Mouse (Mus musculus) fibroblast of lung, adult 2 months (primary cell): ENCODE measurements around the gene Mogat2.

Experiments
- DNase-seq: peaks from one replicate; pipeline ENCODE4 v3.0.0-alpha.2; 2011; ENCODE audit warnings: low read depth

Gene Mogat2

DNA sequence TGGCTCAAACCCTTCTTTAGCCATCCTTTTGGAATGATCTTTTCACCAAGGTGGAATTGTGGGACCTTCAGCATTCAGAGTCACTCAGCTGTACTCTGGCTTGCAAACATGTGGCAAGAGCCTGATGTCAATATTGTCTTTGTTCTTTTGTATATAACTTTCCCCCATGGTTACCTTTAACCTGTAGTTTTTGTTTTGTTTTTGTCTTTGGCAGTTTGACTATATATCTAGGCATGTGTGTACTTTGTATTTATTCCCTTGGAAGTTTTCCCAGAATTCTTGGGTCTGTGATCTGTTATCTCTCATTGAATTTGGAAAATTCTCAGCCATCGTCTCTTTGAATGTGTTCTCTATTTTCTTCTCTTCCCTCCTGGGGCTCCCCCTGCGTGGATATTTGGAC lies 43.9 kb downstream of the Mogat2 start:
- DNase-seq = no peak

DNA sequence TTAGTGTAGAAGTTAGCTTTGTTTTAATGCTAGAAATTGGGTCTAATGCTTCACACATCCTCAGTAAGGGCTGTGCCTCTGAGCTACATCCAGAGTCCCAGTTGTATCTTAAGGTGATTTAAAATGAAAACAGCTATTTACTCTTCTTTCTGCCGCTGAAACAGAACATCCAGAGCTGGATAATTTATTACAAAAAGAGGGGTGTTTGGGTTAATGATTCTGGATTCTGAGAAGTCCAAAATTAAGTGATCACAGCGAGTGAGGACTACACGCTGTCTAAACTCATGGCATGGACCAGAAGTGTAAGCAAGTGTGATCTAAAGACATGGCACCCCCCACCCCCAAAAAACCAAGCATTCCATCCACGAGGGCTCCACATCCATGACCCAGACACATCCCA lies 44.5 kb downstream of the Mogat2 start:
- no peak for DNase-seq

DNA sequence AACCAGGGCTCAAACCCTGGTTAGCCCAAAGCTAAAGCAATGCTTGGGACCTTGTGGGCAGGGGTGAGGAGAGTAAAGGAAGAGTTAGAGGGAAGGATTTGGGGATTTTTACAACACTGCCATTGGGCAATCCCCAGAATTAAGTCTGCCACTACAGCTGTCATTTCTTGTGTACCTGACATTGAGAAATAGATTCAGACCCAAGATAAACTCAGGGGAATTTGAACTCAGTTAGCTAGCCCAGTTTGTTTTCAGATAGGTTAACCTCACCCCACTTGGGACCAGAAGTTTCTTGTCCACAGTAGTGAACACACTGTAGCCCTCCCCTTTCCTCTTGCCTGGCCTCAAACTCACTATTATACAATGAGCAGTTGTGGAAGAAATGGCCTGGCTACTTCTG lies 47.0 kb downstream of the Mogat2 start:
- no peak for DNase-seq

DNA sequence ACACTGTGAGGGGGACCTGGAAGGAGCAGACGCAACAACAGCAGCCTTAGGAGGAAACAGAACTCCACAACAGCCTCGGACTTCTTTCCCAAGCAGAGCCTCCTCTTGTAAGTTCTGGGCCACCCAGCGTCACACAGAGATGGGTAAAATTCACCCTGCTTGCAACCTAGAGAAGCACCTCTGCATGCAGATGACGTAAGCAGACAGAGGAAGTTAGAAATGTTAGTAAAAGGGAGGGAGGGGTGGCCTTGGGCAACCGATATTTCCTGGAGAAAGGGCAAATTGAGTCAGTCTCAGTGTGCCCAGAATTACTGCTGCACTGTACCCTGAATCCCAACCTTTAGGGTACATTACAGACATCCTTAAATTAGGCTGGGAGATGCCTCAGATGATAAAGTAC lies 48.5 kb downstream of the Mogat2 start:
- no peak for DNase-seq

DNA sequence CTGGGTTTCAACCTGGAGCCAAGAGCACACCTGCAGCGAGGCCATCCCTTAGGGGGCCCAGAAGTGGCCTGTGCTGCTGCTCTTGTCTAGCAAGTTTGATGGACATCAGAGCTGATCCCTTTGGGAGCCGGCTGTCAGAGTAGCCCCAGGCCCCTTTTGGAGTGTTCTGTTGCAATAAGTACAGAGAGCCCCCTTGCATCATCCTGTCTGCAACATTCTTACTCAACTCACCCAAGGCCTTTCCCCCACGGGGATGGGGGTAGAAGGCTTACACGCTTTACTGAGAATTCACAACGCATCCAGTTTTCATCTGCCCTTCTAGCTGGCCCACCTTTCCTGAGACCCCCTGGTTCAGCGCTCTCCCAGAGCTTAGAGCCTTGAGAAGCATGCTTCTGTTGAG lies 49.8 kb downstream of the Mogat2 start:
- DNase-seq = no peak

DNA sequence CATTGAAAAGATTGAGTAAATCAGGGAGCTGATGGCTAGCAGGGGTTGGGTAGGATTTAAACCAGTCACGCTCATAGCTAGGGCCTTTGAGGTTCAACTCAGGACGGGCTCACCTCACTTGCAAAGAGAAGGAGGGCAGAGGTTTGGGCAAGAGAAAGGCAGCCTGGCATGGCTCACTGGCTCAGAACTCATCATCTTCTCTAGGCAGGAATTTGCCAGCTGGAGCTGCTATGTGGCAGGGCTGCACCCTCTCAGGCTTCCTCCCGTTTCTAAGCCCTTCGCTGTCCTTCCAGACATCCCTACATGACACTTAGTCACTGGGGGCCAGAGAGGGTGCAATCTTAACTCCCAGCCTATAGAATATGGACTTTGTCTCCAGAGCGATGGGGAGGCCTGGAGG lies 51.0 kb downstream of the Mogat2 start:
- DNase-seq = no peak

DNA sequence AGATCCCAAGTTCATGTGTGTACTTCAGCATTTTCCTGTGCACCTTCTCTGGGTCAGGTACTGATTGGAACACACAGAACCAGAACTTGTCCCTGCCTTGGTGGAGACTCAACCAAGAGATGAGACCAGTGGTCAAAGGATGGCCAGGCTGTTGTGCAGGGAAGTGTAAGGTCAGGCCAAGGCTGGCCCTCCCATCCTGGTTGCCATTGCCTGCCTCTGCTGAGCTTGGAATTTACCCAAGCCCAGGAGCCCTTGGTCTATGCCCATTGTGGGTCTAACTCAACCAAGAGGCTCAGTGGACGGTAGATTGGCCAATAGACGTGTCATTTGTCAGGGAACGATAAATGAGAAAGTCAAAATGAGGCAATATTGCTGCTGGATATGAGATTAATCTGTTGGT lies 53.0 kb downstream of the Mogat2 start:
- no peak for DNase-seq

DNA sequence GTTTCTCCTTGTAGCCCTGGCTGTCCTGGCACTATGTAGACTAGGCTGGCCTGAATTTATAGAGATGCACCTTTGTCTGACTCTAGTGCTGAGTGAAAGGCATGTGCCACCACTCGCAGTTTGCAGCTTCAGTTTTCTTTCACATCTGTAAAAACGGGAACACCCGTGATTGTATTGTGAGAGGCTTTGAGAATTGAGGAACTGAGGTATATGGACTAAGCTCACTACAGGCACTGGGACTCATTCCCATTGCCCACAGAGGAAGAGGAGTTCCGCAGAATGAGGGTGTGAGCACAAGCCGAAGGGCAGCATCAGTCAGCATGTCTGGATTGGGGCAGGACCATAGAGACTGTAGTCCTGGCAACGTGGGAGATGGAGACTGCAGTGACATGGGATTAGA lies 54.7 kb downstream of the Mogat2 start:
- no peak for DNase-seq

DNA sequence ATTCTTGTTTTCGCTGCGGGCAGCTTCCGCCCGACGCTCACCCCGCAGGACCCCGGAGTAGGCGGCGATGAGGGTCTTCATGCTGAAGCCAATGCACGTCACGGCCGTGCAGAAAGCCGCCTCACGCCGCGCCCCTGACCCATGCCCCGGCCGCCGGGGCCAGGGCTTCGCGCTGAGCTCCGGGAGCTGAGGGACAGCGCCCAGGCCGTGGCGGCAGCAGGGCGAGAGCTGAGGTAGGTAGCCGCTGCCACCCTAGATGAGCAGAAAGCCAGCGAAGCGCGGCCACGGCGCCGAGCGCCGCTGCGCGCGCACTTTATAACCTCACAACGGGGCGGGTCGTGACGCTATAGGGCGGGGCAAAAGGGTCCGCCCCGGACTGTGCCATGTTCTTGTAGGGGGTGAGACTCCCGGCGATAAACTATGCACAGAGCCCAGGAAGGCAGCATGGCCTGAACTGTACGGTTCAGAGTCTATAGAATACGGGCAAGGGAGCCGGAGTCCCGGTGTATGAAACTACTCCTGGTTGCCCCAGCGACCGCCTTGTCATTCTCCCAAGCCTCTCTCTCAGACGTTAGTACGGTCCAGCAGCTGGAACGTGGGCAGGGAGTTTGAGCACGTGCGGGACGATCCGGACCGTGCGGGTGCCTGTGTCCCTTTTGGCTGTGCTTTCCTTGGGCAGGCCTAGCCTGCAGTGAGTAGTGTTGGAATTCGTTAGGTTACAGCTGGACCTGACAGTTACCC lies 55.8 kb downstream of the Mogat2 start, which contains the start of gene Dgat2:
Gene Dgat2 (minus strand): TSS at position 288 of the 741 bp plus-strand sequence.
- DNase-seq = peak; percentile 65

DNA sequence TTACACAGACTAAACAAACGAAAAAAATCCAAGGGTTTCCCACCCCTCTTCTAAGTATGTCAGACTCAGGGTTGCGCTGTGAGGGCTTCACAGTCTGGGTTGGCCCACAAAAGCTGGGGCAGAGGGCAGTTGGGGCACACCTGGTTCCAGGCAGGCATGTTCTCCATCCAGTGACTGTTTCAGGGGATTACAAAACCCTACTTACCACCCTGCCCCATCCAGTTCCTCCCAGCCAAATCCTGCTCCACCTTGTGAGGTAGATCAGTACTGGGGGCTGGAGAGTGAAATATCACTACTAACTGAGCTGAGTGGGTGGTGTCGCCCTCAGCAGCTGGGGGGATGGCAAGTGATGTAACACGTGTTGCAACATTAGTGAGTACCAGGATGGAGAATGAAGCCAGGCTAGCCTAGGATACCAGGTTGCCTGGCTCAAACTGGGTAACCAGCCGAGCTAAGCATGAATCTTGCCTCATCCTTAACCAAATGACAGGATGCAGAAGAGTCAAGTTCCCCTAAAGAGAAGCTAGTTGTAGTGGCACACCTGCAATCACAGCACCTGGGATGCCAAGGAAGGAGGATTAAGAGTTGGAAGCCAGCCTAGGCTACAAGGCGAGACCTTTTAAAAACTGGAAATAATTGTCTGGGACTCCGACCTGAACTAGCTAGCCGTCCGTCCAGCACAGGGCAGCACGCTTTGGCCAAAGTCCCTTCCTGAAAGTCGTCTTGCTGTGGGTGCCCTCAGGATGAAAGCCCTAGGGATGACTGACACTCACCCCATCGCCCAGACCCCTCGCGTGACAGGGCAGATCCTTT lies 56.6 kb downstream of the Mogat2 start:
- DNase-seq = no peak

DNA sequence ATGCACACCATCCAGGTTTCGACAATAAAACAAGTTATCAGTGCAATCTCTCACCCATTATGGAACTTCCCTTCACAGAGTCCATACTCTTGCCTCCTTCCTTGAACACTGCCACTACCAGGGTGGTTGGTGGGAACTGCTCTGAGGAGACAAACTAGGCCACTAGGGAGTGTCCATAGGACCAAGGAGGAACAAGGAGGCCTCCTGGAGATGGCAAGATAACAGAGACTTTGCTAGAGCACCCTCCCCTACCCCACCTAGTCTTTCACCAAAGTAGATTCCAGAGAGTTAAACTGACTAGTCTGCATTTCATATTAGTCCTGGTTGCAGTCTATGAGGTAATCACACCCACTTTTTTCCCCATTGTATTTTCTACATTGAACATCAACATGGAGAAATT lies 58.3 kb downstream of the Mogat2 start:
- DNase-seq = no peak

DNA sequence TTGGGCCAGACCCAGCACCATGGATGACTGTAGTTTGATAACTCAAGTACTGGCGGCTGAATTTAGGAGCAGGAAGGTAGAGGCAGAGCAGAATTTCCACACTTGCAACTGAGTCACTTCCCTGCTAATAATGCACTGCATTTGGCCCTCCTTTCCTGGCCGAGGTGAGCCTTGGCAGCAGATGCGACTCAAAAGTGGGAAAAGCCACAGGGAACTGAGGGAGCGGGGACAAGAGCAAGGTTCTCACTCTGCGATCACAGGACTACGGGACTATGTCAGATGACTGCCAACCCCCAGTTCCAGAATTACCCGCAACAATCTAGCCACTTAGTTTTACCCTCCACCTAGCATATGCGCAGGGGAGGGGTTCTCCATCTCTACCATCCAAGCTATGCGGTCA lies 59.1 kb downstream of the Mogat2 start:
- no peak for DNase-seq

DNA sequence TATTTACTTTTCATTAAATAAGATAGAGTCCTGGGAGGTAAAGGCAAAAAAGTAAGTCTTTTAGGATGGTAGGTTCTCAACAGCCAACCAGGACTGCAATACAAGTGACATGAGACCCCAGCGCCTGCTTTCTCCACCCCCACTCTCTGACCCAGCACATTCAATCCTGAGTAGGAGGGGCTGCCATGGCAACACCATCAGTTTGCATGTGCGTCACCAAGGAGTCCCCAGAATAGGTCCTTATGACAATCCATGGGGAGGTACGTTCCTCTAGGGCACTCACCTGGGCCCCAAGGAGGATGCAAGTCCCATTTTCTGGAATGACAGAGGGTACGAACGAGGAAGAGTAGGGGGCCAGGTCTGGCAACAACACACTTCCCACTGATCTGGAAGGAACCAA lies 61.0 kb downstream of the Mogat2 start:
- no peak for DNase-seq

DNA sequence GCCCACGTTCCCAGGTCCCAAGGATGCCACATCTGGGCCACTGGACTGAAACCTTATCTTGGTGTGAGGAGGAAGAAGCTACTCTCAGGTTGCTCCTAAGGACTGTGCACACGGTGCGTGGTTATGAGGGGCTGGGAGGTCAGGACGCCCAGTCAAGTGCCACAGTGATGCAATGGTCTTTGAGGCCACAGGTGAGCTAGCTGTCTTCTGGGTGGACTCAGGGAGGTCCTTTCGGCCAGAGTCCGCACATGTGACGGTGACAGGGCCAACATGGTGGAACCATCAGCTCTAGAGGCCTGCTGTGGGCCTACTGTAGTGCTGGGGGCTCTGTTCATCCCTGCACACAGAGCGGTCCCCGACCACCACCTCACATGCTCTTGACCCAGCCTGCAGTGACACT lies 62.8 kb downstream of the Mogat2 start:
- no peak for DNase-seq

DNA sequence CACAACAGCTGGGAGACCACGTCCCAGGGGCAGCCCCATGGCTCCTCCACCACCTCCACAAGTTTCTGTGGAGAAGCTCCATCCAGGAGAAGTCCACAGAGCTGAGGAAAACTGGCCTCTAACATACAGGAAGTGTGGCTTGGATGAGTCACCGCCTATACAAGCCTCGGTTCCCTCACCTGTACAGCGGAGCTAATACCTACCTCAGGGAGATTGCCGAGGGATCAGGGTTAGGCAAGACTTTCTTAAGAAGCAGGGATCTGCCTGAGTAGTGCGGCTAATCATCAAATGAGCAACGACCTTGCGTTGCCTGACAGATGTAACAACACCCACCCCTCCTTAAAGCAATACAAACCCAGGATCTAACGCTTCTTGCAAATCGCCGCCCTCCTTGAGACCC lies 63.3 kb downstream of the Mogat2 start:
- no peak for DNase-seq

DNA sequence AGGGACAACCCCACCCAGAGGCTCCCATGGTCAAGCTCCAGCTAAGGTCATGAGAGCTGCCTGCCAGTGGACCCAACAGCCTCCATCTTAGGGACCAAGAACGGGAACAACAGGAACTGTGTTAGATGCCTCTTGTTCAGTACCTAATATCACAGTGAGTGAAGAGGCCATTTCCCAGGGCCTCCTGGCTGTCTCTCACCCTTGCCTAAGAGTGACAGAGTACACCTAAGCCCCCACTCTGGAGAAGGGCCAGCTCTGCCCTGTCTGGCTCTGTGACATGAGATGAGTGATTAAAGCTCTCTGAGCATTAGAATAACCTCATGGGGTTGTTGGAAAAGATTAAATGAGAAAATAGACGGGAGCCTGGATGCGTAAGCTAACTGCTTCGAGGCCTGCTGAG lies 64.4 kb downstream of the Mogat2 start:
- DNase-seq = no peak

DNA sequence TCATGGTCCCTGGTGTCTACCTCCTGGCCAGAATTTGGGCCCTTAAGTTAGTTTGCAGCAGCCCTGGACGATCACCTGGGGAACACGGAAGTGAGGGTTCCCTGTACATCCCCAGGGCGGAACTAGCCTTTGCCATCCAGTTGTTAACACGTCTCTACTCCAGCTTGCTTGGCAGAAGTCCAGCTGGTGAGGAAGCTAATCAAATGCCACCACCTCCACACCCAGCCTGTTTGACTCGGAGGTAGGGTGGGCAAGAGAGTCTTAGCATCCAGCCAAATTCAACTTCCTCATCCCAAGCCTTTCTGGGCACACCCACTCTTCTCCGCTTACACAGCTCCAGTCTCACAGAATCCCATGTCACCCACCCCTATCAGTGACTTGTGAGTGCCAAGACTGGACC lies 65.5 kb downstream of the Mogat2 start:
- DNase-seq = no peak

DNA sequence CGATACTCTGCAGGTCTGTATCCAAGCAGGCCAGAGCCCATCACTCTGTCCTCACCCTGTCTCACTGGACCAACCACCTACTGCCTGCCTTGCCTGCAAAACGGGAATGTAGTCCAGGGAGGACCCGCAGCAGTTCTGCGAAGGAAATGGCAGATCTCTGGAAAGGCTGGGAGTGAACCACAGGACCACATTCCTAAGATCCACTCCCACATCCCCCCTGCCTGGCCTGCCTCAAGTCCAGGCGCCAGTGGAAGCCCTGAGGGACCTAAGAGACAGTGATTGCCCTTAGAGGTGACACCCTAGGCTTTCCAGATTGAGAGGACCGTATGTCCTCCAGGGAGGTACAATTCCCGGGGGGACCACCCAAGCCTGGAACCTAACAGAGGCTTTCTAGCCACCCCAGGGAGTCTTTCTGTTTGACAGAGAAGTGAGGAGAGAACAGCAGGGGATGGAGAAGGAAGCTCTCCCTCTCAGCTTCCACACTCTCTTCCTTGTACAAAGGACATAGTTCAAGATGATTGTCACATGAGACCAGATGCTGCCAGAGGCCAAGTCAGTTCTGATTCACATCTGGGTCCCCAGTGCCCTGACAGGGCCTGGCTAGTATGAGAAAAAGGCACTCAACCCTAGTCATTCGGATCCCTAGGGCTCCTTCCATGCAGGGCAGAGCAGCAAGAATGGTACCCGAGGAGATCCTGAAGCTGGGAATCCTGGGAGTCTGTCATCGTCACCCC lies 66.5 kb downstream of the Mogat2 start:
- no peak for DNase-seq

DNA sequence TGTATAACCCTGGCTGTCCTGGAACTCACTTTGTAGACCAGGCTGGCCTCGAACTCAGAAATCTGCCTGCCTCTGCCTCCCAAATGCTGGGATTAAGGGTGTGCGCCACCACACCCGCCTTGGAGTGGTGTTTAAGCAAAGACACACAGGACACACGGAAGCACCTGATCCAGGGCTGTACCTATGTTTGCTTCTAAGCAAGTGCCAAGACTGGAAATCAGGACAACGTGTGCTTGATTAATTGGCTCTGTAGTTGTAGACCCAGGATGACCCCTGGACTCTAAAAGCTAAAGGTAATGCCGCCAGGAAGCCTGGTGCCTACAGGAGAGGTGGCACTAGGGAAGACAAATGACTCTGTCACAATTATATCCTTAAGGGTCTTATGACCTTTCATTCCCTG lies 67.9 kb downstream of the Mogat2 start:
- no peak for DNase-seq

DNA sequence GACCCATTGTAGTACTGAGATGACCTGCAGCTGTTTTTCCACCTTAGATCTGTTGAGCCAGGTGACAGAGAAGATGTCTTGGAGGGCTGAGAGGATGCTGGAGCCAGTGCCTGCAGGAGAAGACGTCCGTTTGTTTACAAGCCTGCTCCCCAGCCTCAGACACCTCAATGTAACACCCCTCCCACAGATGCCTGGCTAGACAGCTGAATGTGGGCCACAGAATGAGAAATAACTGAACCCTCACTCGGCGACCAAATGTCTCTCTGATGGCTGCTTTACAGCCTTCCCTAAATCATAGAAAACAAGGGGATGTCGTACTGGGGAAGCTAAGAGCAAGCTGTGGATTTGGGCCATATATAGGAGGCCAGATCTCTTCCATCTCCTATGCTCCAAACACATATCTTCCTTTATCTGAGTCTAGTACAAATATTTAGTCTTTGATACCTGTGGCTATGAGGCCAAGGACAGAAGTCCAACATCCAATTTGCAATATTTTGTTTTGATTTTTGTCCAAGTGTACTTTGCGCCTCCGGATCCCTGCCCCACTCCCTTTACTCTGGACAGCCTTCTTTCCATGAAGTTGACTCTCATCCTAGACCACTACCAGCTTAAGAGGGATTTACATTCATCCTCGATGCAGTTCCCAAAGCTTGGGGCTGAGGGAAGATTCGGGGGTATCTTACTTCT lies 68.6 kb downstream of the Mogat2 start:
- no peak for DNase-seq
